Mouse (Mus musculus) cerebellum, adult 2 months (tissue): Measurements from ENCODE around the gene Clec18a.

Experiments used
- CTCF ChIP-seq: fragments of 200-500 bp; IDR thresholded peaks from 2 replicates; pipeline ENCODE4 v1.5.1; 2011; ENCODE audit warnings: low read depth, mild to moderate bottlenecking, control low read depth, low read length, moderate library complexity, borderline replicate concordance; ENCODE audit not compliant: insufficient read depth
- POLR2A ChIP-seq: fragments of 200-500 bp; IDR thresholded peaks from 2 replicates; pipeline ENCODE4 v1.6.1; 2011; ENCODE audit warnings: low read length, control low read depth, borderline replicate concordance; ENCODE audit not compliant: insufficient read depth

DNA sequence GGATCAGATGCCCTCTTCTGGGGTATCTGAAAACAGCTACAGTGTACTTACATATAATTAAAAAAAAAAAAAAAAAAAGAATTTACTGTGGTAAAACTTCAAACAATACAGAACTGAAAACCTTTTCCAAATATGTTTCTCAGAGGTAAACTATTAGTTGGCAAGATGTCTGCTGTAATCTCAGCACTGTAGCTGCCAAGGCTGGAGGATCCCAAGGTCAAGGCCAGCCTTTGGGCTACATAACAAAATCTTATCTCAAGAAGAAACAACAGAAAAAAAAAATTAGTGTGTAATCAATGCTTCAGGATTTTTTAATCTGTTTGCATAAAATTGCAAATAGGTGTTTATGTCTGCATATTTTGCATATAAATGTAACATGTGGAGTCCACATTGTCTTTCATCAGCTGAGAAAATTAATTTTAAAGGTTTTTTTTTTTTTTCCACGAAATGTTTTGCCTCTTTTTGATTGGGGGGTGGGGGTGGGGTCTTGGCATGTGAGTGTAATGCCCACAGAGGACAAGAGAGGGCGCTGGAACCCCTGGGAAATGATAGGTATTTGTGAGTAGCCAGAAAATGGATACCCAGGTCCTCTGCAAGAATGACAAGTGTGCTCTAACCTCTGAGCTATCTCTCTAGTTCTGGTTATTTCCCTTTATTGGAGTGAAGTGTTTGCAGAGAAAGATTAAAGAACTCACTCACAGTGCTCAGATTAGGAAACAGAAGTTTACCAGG lies 48.1 kb downstream of the Clec18a start:
- TF ChIP-seq POLR2A, result no peak
- TF ChIP-seq CTCF, result peak; percentile 21; the same call in 1 of the 2 replicates
